Mouse (Mus musculus): ENCODE data around the gene Ccl27a. TPM values are rescaled to one million over a fixed set of nuclear protein-coding genes. Genes with fewer than 3 reads are reported as not detected.
A peak's percentile ranks its signal among the peaks of the same experiment; 100 is the strongest.

Gene Ccl27a
- polyA plus RNA-seq, 1 experiment, result 28.4 TPM

DNA sequence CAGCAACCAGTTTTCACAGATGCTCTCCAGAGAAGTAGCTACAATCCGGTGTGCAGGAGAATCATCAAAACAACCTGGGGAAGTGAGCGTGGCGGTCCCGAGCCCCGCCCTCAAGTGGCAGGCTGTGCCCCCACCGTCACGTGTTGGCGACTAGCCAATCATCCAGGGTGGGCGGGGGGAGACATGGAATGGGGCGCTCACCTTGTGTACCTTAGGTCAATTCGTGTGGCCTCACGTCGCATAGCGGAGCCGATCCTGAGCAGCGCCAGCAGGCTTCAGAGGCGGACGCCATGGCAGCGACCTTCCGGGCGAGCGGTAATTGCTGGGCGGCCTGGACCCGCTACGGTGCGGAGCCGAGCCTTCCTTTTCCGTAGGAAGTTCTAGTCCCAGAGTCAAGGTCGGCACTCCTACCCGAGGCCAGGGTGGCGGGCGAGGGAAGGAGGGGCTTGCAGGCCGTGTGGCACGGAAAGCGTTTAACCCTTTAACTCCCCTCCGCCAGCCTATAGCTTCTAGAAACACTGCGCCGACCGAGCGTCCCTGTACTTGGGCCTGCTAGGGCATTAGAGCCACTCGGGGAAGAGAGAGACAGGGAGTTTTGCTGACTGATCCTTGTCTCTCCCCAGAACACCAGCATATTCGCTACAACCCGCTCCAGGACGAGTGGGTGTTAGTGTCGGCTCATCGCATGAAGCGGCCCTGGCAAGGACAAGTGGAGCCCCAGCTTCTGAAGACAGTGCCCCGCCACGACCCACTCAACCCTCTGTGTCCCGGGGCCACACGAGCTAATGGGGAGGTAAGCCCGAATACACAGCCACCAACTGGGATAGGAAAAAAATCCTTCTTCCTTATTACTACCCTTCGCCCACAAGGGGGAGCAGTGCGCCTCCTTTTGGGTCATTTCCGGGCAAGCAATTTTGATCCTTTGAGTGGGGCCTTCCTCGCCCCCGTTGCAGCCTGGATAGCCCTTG is 18.4 kb downstream of the Ccl27a start, which contains the start of gene Sigmar1:
Sigmar1 (minus strand) TSS at position 820 of the 968 bp plus-strand sequence.
- no peaks in the 10 kb centered on the region for H3K9me3 ChIP-seq (replicated peaks; ENCODE audit: control insufficient read depth, insufficient read depth, low read length, poor library complexity, severe bottlenecking)
- peak within 1 kb of the TSS; percentile 93 for H3K4me3 ChIP-seq (ENCODE audit: low read depth, low read length)
- peaks cover 8% of the 10 kb centered on the region for H3K36me3 ChIP-seq (ENCODE audit: control insufficient read depth, insufficient read depth, low read length, poor library complexity, severe bottlenecking)
- peak within 1 kb of the TSS; percentile 64 for H3K9ac ChIP-seq (ENCODE audit: low read depth, poor library complexity, severe bottlenecking)
- H3K4me1 ChIP-seq (ENCODE audit: control insufficient read depth, insufficient read depth, low read length), result no peaks in the 10 kb centered on the region
- peak within 1 kb of the TSS; percentile 36; the same call in 1 of the 2 replicates for H3K27ac ChIP-seq (ENCODE audit: insufficient read depth, low read length)
- no peaks in the 10 kb centered on the region for H3K27me3 ChIP-seq (ENCODE audit: control insufficient read depth, insufficient read depth, low read length, poor library complexity, severe bottlenecking)
- TF ChIP-seq POLR2A (IDR thresholded peaks at IDR 0.05; ENCODE audit: insufficient read depth, low read length), result peak; percentile 68
- TF ChIP-seq CTCF (IDR thresholded peaks at IDR 0.05; ENCODE audit: low read depth, low read length), result peak; percentile 72
- no peak for TF ChIP-seq EP300 (IDR thresholded peaks at IDR 0.05; ENCODE audit: insufficient read depth, low read depth, low read length)

DNA sequence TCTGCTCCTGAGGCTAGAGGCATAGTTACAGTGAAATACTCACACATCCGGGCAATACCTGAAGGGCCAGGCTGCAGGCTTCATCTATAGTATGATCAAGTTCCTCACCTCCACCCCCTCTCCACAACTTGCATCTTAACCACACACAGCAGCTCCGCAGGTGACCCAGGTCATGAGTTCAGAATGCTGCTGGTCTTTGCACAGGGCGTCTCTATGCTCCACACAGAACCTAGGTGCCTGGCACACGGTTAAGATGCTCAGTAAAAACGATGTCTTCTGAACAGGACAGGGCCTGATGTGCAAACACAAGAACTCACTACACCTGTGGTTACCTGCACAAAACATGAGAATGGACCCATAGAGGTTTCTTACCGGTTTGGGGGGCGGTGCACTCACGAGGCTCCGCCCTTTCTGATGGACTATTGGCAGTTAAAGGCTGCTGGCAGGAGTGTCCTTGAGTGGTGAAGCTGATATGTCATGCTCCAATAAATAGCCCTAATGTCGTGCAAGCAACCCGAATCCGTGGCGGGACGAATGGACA is 19.2 kb downstream of the Ccl27a start, which contains the start of gene Galt:
Galt (plus strand) TSS at position 432 of the 541 bp plus-strand sequence.
- no peaks in the 10 kb centered on the region for H3K9me3 ChIP-seq (replicated peaks; ENCODE audit: control insufficient read depth, insufficient read depth, low read length, poor library complexity, severe bottlenecking)
- H3K9ac ChIP-seq (ENCODE audit: low read depth, poor library complexity, severe bottlenecking), result peak within 1 kb of the TSS; percentile 64
- TF ChIP-seq CTCF (IDR thresholded peaks at IDR 0.05; ENCODE audit: low read depth, low read length) (no peak), EP300 (IDR thresholded peaks at IDR 0.05; ENCODE audit: insufficient read depth, low read depth, low read length) (no peak), POLR2A (IDR thresholded peaks at IDR 0.05; ENCODE audit: insufficient read depth, low read length) (no peak)
- H3K27ac ChIP-seq (ENCODE audit: insufficient read depth, low read length), result peak within 1 kb of the TSS; percentile 36; the same call in 1 of the 2 replicates
- no peaks in the 10 kb centered on the region for H3K4me1 ChIP-seq (ENCODE audit: control insufficient read depth, insufficient read depth, low read length)
- peak within 1 kb of the TSS; percentile 93 for H3K4me3 ChIP-seq (ENCODE audit: low read depth, low read length)
- no peaks in the 10 kb centered on the region for H3K27me3 ChIP-seq (ENCODE audit: control insufficient read depth, insufficient read depth, low read length, poor library complexity, severe bottlenecking)
- H3K36me3 ChIP-seq (ENCODE audit: control insufficient read depth, insufficient read depth, low read length, poor library complexity, severe bottlenecking), result peaks cover 8% of the 10 kb centered on the region

DNA sequence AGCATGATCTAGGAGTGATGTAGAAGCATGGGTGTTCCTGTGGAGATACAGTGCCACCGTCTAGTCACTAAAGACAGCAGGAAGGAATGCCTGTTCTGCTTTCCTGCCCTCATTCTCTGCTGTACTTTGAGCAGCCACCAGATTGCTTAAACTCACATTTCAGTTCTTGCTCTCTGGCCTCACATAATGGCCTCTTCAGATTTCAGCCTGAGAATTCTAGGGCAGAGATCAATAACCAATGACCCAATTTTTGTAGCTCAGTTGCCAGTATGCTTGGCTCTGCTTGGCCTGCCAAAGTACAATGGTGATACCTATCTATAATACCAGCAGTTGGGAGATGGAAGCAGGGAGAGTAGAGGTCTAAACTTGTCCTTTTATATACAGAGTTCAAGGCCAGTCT is 29.0 kb downstream of the Ccl27a start:
- no peaks in the 10 kb centered on the region for H3K27me3 ChIP-seq (ENCODE audit: control insufficient read depth, insufficient read depth, low read length, poor library complexity, severe bottlenecking)
- H3K9me3 ChIP-seq (replicated peaks; ENCODE audit: control insufficient read depth, insufficient read depth, low read length, poor library complexity, severe bottlenecking), result peaks cover 9% of the 10 kb centered on the region
- H3K4me1 ChIP-seq (ENCODE audit: control insufficient read depth, insufficient read depth, low read length), result no peaks in the 10 kb centered on the region
- no peak overlapping the region for H3K9ac ChIP-seq (ENCODE audit: low read depth, poor library complexity, severe bottlenecking)
- no peaks in the 10 kb centered on the region; the same call in 1 of the 2 replicates for H3K36me3 ChIP-seq (ENCODE audit: control insufficient read depth, insufficient read depth, low read length, poor library complexity, severe bottlenecking)
- TF ChIP-seq EP300 (IDR thresholded peaks at IDR 0.05; ENCODE audit: insufficient read depth, low read depth, low read length), result no peak
- TF ChIP-seq CTCF (IDR thresholded peaks at IDR 0.05; ENCODE audit: low read depth, low read length), result no peak
- no peak for TF ChIP-seq POLR2A (IDR thresholded peaks at IDR 0.05; ENCODE audit: insufficient read depth, low read length)
- H3K27ac ChIP-seq (ENCODE audit: insufficient read depth, low read length), result no peak overlapping the region
- H3K4me3 ChIP-seq (ENCODE audit: low read depth, low read length), result no peak overlapping the region

DNA sequence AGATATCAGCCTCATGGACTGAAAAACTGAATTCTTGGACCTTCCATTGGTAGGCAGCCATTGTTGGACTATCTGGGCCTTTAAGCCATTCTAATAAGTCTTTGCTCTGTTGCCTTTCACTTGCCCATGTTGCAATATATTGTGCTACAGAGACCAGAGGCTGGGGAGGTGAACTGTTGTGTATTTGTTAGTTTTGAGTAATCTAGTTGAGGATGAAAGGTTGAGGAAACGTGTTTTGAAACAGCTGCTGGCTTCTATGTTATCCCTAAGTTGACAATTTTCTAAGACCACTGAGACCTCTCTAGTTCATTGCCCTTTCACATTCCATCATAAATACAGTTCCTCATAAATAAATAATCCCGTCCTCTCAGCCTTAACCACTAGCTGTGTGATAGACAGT is 29.9 kb downstream of the Ccl27a start:
- H3K4me1 ChIP-seq (ENCODE audit: control insufficient read depth, insufficient read depth, low read length), result no peaks in the 10 kb centered on the region
- H3K27ac ChIP-seq (ENCODE audit: insufficient read depth, low read length), result no peak overlapping the region
- H3K9ac ChIP-seq (ENCODE audit: low read depth, poor library complexity, severe bottlenecking), result no peak overlapping the region
- H3K27me3 ChIP-seq (ENCODE audit: control insufficient read depth, insufficient read depth, low read length, poor library complexity, severe bottlenecking), result no peaks in the 10 kb centered on the region
- TF ChIP-seq POLR2A (IDR thresholded peaks at IDR 0.05; ENCODE audit: insufficient read depth, low read length), result no peak
- no peak for TF ChIP-seq CTCF (IDR thresholded peaks at IDR 0.05; ENCODE audit: low read depth, low read length)
- no peak for TF ChIP-seq EP300 (IDR thresholded peaks at IDR 0.05; ENCODE audit: insufficient read depth, low read depth, low read length)
- H3K9me3 ChIP-seq (replicated peaks; ENCODE audit: control insufficient read depth, insufficient read depth, low read length, poor library complexity, severe bottlenecking), result peaks cover 9% of the 10 kb centered on the region
- no peak overlapping the region for H3K4me3 ChIP-seq (ENCODE audit: low read depth, low read length)
- peaks cover 3% of the 10 kb centered on the region for H3K36me3 ChIP-seq (ENCODE audit: control insufficient read depth, insufficient read depth, low read length, poor library complexity, severe bottlenecking)

DNA sequence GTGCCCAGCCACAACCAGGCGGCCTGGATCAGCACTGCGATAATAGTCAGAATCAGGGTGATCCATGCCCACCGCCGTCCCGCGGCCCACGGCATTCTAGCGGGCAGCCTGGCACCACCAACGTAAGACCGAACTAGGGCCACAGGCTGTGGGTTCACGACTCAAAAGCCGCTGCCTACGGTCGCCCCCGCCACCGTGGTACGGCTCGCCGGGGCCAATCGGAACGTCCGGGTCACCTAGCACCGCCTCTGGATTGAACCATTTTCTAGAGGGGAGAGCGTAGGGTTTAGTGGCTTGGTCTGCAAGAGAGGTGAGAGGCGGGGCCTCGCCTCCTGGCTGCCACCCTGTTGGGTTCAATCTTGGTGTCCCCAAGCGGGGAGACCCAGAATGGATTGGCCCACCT is 32.9 kb downstream of the Ccl27a start:
- Histone ChIP-seq H3K27me3 (ENCODE audit: control insufficient read depth, insufficient read depth, low read length, poor library complexity, severe bottlenecking) (no peaks in the 10 kb centered on the region), H3K4me1 (ENCODE audit: control insufficient read depth, insufficient read depth, low read length) (no peaks in the 10 kb centered on the region), H3K9ac (ENCODE audit: low read depth, poor library complexity, severe bottlenecking) (peak overlapping the region; percentile 75), H3K36me3 (ENCODE audit: control insufficient read depth, insufficient read depth, low read length, poor library complexity, severe bottlenecking) (peaks cover 14% of the 10 kb centered on the region), H3K9me3 (replicated peaks; ENCODE audit: control insufficient read depth, insufficient read depth, low read length, poor library complexity, severe bottlenecking) (peaks cover 2% of the 10 kb centered on the region; the same call in 1 of the 2 replicates), H3K4me3 (ENCODE audit: low read depth, low read length) (peak overlapping the region; percentile 95), H3K27ac (ENCODE audit: insufficient read depth, low read length) (no peak overlapping the region)
- TF ChIP-seq POLR2A (IDR thresholded peaks at IDR 0.05; ENCODE audit: insufficient read depth, low read length) (peak; percentile 84), EP300 (IDR thresholded peaks at IDR 0.05; ENCODE audit: insufficient read depth, low read depth, low read length) (no peak)
